Mouse (Mus musculus): ENCODE data around the gene Retreg3.

Retreg3 gene

DNA sequence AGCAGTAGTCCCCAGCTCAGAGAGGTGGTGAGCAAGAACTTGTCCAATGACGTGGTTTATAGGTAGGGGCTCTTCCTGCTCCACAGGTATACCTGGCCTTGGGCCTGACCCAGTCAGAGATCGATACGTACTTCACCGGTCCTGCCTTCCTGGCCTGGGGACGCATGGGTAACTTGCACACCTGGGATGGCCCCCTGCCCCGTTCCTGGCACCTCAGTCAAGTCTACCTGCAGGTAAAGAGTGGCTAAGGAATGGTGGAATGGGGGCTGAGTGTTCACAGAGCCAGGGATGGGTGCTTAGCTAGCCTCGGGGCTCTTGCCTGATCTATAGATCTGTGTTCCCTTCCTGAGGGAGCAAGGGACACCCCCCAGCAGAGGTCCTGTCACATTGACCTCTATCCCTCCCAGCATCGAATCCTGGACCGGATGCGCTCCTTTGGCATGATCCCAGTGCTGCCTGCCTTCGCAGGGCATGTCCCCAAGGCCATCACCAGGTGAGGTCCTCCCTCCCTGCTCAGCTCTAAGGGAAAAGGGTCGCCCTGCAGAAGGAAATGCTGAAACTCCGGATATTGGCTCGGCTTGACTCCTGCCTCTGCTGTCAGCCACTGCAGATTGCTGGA lies 47.8 kb downstream of the Retreg3 start:
- peak; percentile 9 for DNase-seq

DNA sequence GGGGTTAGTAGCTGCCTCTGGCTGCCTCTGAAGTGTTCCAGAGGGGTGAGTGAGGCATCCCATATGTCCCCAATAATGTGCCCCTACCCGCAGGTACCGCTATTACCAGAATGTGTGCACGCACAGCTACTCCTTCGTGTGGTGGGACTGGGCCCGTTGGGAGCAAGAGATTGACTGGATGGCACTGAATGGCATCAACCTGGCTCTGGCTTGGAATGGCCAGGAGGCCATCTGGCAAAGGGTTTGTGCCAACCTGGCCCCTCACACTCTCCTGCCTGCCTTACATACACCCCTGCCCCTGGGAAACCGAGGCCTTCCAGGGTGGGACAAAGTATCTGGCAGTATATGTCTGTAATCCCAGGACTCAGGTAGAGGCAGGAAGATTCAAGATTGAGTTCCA lies 48.7 kb downstream of the Retreg3 start:
- peak; percentile 13 for DNase-seq

DNA sequence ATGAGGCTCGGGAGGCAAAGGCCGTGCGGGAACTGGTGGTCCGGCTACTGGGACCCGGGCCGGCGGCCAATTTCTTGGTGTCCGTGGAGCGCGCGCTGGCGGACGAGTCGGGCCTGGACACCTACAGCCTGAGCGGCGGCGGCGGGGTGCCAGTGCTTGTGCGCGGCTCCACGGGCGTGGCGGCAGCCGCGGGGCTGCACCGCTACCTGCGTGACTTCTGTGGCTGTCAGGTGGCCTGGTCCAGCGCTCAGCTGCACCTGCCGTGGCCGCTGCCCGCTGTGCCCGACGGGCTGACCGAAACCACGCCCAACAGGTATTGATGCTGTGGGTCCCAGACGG lies 49.5 kb downstream of the Retreg3 start:
- DNase-seq = no peak

DNA sequence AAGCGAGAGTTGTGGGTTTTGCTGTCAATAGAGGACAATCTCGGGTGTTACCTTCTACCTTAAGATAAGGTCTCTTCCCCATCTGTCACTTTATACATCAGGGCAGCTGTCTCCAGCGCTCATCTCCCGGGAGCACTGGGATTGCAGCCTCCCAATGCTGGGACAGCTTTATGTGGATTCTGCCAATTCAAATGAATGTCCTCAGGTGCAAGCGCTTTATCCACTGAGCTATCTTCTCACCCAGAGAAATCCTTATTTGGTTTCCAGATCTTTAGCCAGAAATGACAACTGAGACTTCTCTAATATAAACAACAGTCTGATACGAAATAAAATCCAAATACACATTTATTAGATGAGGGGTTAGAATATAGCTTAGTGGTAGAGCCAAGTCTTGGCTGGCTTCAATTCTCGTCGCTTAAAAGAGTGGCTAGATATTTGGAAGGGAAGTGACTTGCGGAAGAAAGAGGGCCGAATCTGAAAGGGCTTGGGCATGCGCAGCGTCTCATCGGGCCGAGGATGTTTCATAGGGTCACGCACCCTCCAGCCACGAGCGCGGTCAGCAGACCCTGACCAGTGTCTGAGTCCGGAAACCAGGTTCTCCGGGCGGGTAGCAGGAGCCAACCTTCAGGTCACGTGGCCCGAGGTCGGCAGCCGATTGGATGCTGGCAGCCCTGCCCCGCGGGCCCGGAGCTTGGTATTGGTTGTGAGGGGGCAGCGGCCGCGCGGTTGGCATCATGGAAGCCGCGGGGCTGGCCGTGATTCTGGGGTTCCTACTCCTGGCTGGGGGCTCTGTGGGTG lies 50.1 kb downstream of the Retreg3 start, which contains the start of gene Naglu:
Naglu (plus strand) TSS at position 622 of the 798 bp plus-strand sequence.
- peak; percentile 98 for DNase-seq

DNA sequence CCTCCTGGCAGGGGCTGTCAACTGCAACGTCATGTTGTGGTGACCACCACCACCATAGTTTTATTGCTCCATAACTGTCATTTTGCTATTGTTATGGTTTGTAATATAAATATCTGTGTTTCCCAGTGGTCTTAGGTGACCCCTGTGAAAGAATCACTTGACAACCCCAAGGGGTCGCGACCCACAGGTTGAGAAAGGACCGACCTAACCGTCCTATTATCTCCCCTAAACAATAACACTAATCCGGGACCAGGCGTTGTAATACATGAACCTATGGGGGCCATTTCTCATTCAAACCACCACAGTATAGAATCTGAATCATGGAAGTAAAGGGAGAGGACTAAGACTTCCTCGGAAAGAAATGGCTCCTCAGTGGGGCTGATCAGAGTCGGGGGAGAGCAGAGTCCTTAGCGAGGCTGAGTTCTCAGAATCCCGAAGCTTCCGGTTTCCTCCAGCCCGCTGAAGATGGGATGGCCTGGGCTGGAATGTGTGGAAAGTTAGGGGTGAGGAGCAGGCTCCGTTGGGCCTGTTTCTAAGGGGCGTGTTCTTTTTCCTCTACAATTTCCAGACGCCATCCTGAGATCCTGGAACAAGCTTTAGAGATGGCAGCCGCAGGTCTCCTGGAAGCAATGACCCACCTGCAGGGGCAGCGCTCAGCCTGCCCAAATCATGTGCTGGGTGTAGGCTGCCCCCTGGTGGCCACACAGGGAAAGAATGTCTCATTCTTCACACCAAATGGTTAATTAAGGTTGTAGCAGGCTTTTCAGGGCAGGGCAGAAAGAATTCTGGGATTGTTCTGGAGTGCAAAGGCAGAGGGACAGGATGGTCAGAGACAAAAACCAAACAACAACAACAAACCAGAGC lies 52.9 kb downstream of the Retreg3 start:
- DNase-seq = peak; percentile 93

DNA sequence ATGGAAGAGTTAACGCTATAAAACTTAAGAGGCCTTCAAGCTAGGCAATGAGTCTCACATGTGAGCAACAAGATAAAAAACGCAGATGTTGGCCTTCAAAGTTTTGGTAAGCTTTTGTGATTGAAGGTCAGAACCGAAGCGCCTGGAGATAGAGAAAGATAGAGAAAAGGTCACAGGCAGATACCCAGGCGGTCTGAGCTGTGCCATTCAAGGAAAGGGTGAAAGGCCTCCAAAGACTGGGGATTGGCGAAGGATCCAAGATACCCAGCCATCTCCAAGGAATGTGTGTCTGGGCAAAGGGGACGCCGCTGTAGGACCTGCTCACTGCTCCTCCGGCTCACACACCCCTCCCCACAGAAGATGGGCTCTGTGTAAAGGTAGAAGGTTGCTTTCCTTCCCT lies 54.7 kb downstream of the Retreg3 start:
- no peak for DNase-seq

DNA sequence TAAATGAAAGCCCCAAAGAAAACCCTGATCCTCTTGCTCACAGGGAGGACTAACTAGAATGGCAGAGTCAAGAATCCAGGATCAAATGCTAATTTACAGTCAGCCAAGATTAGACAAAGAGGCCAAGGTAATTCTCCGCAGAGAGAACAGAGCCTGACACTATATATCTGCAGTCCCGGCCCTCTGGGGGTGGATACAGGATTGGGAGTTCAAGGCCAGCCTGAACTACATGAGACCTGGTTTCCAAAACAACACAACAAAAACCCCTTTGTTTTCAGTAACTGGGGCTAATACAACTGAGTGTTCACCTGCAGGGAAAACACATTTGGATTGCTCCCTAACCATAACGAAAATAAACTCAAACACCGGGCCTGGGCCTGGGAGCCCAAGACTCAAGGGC lies 55.2 kb downstream of the Retreg3 start:
- DNase-seq = no peak

DNA sequence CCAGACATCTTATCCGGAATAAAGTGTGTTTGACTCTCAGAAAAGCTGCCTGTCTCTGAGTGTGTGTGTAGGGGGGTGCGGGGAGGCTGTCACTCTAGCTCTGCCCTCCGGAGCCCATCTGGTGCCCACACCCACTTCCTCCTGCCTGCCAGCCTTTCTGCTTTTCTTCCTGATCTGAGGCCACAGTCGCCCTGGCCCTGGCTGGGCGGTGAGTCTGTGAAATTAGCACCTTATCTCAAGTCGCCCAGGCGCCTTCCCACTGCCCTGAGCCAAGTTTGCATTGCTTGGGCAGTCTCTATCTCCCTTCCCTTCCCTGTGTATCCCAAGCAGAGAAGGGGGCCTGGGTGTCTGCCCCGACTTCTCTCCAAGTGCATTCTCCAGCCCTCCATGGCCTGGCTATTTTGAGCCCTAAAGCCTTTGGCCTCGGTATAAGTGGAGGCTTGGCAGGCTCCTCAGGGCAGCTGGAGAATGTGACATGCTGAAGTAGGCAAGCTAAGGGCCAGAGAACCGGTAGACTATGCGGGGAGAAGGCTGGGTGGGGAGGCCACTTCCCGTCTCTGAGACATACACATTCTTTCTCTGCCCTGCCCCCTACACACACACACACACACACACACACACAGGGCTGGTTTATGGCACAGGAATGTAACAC lies 55.9 kb downstream of the Retreg3 start:
- DNase-seq = peak; percentile 74

DNA sequence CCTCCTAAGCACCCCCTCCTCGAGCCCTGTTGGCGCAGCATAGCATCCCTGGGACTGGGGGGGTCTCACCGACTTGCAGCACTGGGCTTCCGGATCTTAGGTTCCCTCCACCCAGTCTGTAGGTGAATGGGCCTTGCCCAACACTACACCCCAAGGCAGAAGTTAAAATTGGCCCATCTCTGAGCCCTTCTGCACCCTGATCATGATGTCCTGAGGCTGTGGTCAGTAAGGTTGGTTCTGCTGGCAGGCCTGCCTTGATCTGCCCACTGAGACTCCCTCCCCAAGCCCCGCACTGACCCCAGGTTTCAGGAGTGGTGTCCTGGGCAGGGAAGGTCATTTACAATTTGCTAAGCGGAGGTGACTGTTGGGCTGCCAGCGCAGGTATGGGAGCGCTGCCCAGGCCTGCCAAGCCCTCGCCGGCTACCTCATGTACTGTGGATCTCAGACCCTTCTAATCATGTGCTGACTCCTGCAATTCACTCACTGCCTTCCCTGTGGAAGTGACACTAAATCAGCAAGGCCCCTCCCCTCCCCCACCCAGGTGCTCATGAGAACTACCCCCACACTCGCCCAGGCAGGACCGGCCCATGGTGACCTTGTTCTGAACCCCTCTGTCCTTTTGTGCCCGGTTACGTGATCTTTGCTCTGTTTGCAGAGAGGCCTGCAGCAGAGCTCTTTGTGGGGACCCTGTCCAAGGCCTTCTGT lies 56.6 kb downstream of the Retreg3 start:
- peak; percentile 52 for DNase-seq

DNA sequence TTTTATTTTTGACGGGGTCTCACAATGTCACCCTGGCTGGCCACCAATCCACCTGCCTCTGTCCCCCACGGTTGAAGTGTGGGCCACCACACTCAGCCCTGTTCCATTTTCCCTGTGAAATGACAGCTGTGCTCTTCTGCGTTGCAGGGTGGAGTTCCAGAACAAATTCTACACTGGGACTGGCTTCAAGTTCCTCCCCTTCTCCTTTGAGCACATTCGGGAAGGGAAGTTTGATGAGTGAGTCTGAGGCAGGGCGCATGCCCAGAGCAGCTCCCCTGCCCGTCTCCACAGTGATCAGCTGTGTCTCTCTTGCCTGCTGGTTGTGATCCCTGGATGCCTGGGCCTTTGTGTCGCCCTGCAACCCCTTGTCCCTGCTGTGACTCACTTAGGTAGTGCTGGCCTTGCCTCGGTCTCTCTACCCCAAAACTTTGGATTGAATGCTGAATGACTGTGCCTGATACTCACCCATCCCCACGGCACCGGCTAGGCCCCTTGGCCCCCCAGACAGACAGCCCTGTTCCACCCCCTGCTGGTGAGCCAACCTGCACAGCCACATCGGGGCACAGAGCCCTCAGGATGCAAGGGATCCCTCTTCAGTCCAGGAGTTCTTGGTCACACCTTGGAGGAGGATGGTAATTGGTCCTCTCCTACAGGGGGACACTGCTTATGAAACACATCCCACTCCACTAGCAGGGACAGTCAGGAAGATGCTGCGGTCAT lies 57.4 kb downstream of the Retreg3 start:
- peak; percentile 54 for DNase-seq

DNA sequence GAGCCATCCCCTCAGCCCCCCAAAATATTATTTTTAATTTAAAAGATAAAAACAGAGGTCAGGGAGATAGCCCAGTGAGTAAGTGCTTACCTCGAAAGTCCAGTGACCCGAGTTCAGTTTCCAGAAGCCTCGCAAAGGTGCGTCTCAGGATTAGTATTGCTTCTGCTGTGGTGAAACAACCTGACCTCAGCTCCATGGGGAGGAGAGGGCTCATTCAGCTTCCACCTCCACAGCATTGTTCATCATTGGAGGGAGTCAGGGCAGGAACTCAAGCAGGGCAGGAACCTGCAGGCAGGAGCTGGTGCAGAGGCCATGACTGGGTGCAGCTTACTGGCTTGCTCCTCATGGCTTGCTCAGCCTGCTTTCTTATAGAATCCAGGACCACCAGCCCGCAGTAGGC lies 58.6 kb downstream of the Retreg3 start:
- DNase-seq = no peak

DNA sequence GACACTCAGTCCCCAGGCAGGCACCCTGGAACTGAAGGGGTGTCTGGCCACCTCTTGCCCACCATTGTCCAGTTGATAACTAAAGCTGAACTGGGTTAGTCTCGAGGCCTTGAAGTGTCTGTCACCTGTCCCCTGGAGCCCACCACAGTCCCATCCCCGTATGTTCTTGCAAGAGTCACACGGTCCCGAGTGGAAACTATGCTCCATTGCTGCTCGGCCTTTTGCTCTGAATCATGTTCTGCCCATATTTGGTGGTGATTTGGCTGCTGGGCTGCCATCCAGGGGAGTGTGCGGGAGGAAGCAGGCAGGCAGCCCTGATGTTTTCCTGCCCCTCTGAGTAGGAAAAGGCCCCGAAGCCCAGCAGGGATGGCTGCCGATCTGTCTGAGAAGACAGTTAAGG lies 59.6 kb downstream of the Retreg3 start:
- peak; percentile 84 for DNase-seq

DNA sequence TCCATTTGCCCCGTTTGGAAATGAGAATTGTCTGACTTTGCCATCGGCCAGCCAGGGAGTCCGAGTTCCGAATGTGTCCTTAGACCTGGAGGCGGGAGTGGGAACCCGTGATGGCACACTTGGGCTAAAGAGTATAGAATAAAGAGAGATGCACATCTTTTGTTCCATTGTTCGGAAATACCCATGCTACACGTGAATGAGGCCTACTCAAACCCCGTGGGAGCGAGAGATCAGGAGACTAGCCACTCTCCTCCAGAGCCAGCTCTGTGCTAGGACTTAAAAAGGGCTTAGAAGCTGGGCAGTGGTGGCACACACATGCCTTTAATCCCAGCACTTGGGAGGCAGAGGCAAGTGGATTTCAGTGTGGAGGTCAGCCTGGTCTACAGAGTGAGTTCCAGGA lies 60.2 kb downstream of the Retreg3 start:
- no peak for DNase-seq

DNA sequence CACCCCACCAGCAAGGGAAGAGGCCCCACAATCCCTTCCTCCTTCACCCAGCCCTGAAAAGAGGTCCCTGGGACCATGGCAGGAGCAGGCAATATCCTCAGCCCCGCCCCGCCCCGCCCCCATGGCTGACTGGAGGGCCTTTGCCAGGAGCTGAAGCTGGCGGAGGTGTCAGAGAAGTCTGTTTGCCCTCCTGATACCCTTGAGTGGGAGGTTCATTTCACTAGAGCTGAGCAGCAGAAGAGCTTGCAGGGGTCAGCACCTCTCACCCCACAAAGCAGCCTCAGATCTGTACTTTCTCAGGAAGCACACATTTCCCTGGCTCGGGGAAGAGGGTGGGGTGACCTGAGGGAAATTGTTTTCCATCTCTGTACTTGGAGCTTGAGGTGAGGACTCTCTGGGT lies 61.0 kb downstream of the Retreg3 start:
- peak; percentile 30 for DNase-seq

DNA sequence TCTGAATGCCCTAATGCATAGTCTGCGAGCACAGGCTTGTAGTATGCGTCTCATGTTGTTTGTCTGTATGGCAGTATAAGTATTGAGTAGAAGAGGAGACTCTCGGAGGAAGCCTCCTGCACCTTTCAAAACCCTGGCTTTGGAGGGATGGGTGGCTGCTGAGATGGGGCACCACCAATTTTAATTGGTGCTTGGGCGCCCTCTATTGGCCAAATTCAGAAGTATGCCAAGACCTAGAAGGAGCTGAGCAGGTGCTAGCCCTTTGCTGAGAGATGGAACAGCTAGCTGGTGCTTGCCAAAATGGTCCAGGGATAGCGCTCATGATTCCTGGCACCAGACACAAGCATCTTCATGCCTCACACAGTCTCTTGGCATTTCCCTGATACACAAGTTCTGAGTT lies 61.8 kb downstream of the Retreg3 start:
- peak; percentile 92 for DNase-seq

DNA sequence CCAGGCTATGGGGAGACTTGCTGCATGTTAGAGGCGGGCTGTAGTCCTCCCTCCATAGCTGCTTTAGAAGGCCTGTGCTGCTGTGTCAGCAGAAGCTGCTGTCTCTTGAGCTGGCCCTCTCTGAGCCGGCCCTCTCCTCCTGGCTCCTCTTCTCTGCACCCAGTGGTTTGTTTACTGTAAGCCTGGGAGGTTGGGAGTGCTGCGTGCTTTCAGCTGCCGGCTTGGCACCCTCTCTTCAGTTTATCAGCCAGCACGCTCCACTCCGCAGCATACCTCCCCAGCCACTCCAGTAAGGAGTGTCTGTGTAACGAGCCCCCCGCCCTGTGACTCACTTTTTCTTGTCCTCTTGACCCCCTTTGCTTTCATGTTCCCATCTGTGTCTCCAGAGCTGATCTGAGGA lies 62.8 kb downstream of the Retreg3 start:
- DNase-seq = peak; percentile 62

DNA sequence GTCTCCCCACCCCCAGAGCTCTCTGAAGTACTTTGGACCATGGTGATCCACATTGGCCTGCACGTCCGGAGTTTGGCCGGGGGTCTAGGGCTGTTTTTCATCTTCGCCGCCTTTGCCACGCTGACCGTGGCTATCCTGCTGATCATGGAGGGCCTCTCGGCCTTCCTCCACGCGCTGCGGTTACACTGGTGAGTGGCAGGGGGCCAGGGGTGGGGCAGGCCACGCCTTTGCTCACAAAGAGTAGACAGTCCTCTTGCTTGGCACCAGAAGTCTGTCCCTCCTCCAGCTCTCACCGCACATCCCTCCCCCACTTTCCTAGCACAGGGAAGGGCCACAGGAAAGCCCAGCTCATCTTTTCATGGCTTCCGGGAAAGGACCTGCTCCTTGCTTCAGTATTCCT lies 64.3 kb downstream of the Retreg3 start:
- no peak for DNase-seq

DNA sequence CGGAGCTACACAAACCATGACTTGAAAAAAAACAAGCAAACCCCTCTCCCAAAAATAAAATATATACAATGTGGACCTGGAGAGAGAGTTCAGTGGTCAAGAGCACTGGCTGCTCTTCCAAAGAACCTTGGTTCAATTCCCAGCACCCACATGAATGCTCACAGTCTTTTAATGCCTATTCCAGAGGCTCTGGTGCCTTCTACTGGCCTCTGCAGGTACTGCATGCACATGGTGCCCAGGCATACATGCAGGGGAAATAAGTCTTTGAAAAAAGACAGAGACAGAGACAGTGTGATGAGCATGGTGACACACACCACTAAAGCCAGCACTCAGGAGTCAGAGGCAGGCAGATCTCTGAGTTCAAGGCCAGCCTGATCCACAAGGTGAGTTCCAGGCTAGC lies 65.7 kb downstream of the Retreg3 start:
- DNase-seq = no peak

DNA sequence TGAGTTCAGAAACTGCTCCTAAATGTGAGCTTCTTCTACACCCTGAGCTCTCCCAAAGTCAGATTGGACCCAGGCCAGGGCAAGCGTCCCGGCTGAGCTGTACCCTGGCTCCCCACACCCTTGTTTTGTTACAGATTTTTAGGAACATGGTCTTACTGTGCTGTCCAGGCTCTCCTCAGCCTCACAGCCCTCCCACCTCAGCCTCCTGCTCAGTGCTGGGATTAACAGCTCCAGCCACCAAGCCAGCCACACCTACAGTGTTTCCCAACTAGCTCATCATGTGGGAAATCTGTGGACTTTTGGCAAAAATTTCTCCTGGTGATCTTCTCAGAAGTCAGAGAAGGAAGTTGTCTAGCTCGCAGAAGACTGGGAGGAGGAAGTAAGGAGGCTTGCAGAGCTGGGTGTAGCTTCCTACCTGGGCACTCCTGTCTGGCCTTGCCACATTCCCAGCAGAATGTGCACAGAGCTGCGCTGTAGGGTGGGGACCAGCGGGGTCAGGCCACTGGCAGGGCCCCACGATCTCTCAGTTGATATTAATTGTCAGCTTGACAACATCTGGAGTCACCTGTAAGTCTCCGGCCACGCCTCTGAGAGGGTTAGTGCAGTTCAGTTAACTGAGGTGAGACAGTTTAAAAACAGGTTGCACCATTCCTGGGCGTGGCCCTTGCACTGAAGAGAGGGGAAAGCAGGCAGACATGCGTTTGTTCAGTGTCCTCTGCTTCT lies 66.8 kb downstream of the Retreg3 start:
- no peak for DNase-seq

DNA sequence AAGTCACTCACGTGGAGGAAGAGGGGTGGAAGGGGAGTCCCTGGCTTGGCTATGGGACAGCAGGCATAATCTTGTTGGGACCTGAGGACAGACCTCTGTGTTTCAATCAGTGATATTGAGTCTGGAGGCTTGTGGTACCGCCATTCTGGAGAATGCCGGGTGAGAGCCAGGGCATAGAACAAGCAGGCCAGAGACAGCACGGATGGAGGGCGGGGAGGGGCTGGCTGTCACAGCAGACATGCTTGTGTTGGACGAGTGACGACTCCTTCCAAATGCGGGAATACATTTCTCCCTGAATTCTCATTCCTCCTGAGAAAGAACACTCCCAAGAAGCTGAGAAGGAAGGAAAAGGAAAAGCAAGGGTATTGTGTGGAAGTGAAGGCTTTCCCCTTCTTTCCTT lies 68.1 kb downstream of the Retreg3 start:
- DNase-seq = no peak

DNA sequence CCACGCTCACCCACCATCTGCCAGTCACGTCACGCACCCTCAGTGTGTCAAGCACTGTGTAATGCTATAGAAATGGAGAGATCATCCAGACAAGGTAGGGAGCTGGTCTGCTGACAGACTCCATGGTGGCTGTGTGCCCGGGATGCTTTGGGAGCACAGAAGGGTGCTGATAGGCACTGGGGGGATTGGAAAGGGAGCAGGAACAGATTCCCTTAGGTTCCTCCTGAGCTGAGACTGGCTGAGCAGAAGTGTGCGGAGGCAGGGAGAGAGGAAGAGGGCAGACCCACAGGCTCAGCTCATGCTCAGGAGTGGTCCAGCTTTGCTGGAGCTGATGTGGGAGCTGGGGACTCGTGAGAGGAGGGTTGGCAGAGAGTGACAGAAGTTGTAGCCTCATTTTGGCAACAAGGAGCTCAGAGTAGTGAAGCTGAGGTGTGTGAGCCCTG lies 68.6 kb downstream of the Retreg3 start:
- no peak for DNase-seq

Data from kidney, postnatal 10 days (tissue).